Mouse (Mus musculus) E14TG2a.4 (cell line): ENCODE measurements around the gene 2300002M23Rik.

Experiments used
- CTCF ChIP-seq: conservative IDR thresholded peaks from 2 replicates; pipeline ENCODE4 v1.5.1; 2014; ENCODE audit warnings: low read length
- NANOG ChIP-seq: IDR thresholded peaks from 2 replicates; pipeline ENCODE4 v1.6.1; 2014; ENCODE audit warnings: borderline replicate concordance, low read length, mixed read lengths
- POU5F1 ChIP-seq: IDR thresholded peaks from 2 replicates; pipeline ENCODE4 v1.6.1; 2014; ENCODE audit warnings: low read length, borderline replicate concordance

- TF ChIP-seq CTCF (no peak), NANOG (no peak), POU5F1 (no peak)
Measured at GRCm38 (mm10) chr17:35524354-35524753, 42.9 kb upstream of the 2300002M23Rik start.
